In genomic region chr3:130116886-130117285, GRCm38 (mm10) we compare ENCODE assay signal across 25 mouse cellular contexts. TPM values are rescaled to one million over a fixed set of nuclear protein-coding genes. Genes with fewer than 3 reads are reported as not detected.
DNase-seq lines count a peak whose midpoint lies in the region; ATAC-seq lines count a peak whose summit lies in the region.
"Had no signal": no experiment of that assay in that cellular context is flagged by ENCODE, and none has a peak within 500 bp of the region (broad histone marks: within the 10 kb centered on the region; RNA-seq: fewer than 3 reads in every experiment).

No protein-coding gene starts in this region.

- H3K4me1 ChIP-seq in heart, embryonic 16.5 days (ENCODE audit: control insufficient read depth, insufficient read depth, low read length), result 0 out of 2 replicates have a peak, but pooled peaks cover 2% of the 10 kb centered on the region
- peaks cover 3% of the 10 kb centered on the region; the same call in 1 of the 2 replicates for H3K4me1 ChIP-seq in heart, embryonic 12.5 days (replicated peaks)
- H3K4me1 ChIP-seq: forebrain, embryonic 13.5 days had no signal

- 53% methylated on average over 6 of the region's 6 CpGs for WGBS in heart, embryonic 16.5 days
- WGBS in heart, embryonic 12.5 days, result 49% methylated on average over 6 of the region's 6 CpGs

- peak; percentile 67 for ATAC-seq in heart, embryonic 16.5 days (replicated peaks; ENCODE audit: extremely low read depth, insufficient read depth, low FRiP score)
- no peak for ATAC-seq in heart, embryonic 12.5 days (ENCODE audit: insufficient number of reproducible peaks, low FRiP score)
- ATAC-seq: CD4-positive, CD25-positive, alpha-beta regulatory T cell, adult 4 months; forebrain, embryonic 13.5 days; forebrain, embryonic 16.5 days; hindbrain, postnatal 0 days; inflammation-experienced regulatory T-cells, adult 6 months; intestine, embryonic 16.5 days had no signal

- H3K36me3 ChIP-seq in heart, embryonic 16.5 days (ENCODE audit: control insufficient read depth, insufficient read depth), result no peaks in the 10 kb centered on the region
- H3K36me3 ChIP-seq in heart, embryonic 12.5 days, result no peaks in the 10 kb centered on the region
- H3K36me3 ChIP-seq: forebrain, embryonic 10.5 days had no signal

- no peaks in the 10 kb centered on the region for H3K9me3 ChIP-seq in heart, embryonic 16.5 days (replicated peaks; ENCODE audit: control insufficient read depth, low read length)
- H3K9me3 ChIP-seq in heart, embryonic 12.5 days (replicated peaks), result no peaks in the 10 kb centered on the region
- H3K9me3 ChIP-seq: forebrain, embryonic 10.5 days; forebrain, embryonic 13.5 days had no signal

- intact Hi-C loops in heart, postnatal 36 days (cut with DNase I), result no loop called here

- H3K9ac ChIP-seq in heart, embryonic 16.5 days (ENCODE audit: low read length), result no peak overlapping the region
- no peak overlapping the region for H3K9ac ChIP-seq in heart, embryonic 12.5 days
- H3K9ac ChIP-seq: forebrain, embryonic 13.5 days; hindbrain, embryonic 14.5 days had no signal

- H3K4me3 ChIP-seq in heart, embryonic 16.5 days (ENCODE audit: low read length), result no peak overlapping the region
- H3K4me3 ChIP-seq in heart, embryonic 12.5 days, result no peak overlapping the region
- H3K4me3 ChIP-seq: forebrain, embryonic 10.5 days; forebrain, embryonic 13.5 days had no signal

- H3K27ac ChIP-seq in heart, embryonic 16.5 days (ENCODE audit: low read length), result no peak overlapping the region
- H3K27ac ChIP-seq in heart, embryonic 12.5 days (ENCODE audit: poor library complexity, severe bottlenecking), result no peak overlapping the region
- H3K27ac ChIP-seq: forebrain, embryonic 10.5 days; forebrain, embryonic 13.5 days; hindbrain, embryonic 14.5 days; hindbrain, postnatal 0 days had no signal

- peak; percentile 11 for DNase-seq in heart, postnatal 4 days
- DNase-seq in heart, postnatal 36 days, result no peak
- DNase-seq in retina, embryonic 14.5 days (ENCODE audit: low spot score), result peak; percentile 46
- DNase-seq in embryo, embryonic 10 days (ENCODE audit: low spot score), result no peak
- DNase-seq: adrenal gland, adult 2 months; adrenal gland, postnatal 14 days; cerebellum, adult 11-12 months; cerebellum, adult 8-10 months; cerebellum, postnatal 10 days; cerebellum, postnatal 36 days; gastrocnemius, postnatal 10 days; gastrocnemius, postnatal 36 days; kidney, adult 18-20 months had no signal

- H3K27me3 ChIP-seq in heart, embryonic 16.5 days (ENCODE audit: control insufficient read depth, insufficient read depth, low read length), result no peaks in the 10 kb centered on the region
- H3K27me3 ChIP-seq in heart, embryonic 12.5 days (replicated peaks), result no peaks in the 10 kb centered on the region
- H3K27me3 ChIP-seq: forebrain, embryonic 13.5 days had no signal

- no peak overlapping the region for H3K4me2 ChIP-seq in heart, embryonic 16.5 days (ENCODE audit: low read depth, low read length)
- no peak overlapping the region for H3K4me2 ChIP-seq in heart, embryonic 12.5 days
- H3K4me2 ChIP-seq: forebrain, embryonic 13.5 days; hindbrain, embryonic 14.5 days had no signal

RNA-seq across cellular contexts. Expression of gene Col25a1, which starts 14.4 kb away (rescaled TPM):
- 1.2 and 2.1 TPM in 2 replicates for polyA plus RNA-seq in heart, embryonic 16.5 days (2015; fragmentation: Nextera tagmentation; extraction: Ambion mirVana)
- polyA plus RNA-seq in heart, embryonic 12.5 days (2016; fragmentation: Nextera tagmentation; extraction: Ambion mirVana), result 2.6 and 3.5 TPM in 2 replicates
- total RNA-seq in heart, postnatal 4 days (2021), result 1 to 10 TPM; 1.7 to 1.8 TPM
- total RNA-seq in heart, postnatal 36 days (2021), result under 1 TPM; 0.16 to 0.33 TPM
- total RNA-seq: granulocyte monocyte progenitor cell, adult 5-6 weeks; MEL had no signal
- polyA plus RNA-seq: inflammation-experienced regulatory T-cells, adult 6 months had no signal

RNA-seq across cellular contexts. Expression of gene Sec24b, which starts 55.5 kb away (rescaled TPM):
- polyA plus RNA-seq in heart, embryonic 16.5 days (2015; fragmentation: Nextera tagmentation; extraction: Ambion mirVana), result 24.7 and 25.8 TPM in 2 replicates
- 32.1 and 35.5 TPM in 2 replicates for polyA plus RNA-seq in heart, embryonic 12.5 days (2016; fragmentation: Nextera tagmentation; extraction: Ambion mirVana)
- 10 to 100 TPM; 41.4 to 42.0 TPM for total RNA-seq in heart, postnatal 4 days (2021)
- total RNA-seq in heart, postnatal 36 days (2021), result 10 to 100 TPM; 28.4 to 35.1 TPM

Comparison
In these comparisons a context has a peak if more than half of its experiments do, and no peak if none do; other contexts are left out.
1. DNase-seq: peak in heart, postnatal 4 days (single experiment) and retina, embryonic 14.5 days (single experiment); none in heart, postnatal 36 days (0 of 2) and embryo, embryonic 10 days (single experiment).